Mouse (Mus musculus): ENCODE data around the gene Mrgprb3.

Gene Mrgprb3

DNA sequence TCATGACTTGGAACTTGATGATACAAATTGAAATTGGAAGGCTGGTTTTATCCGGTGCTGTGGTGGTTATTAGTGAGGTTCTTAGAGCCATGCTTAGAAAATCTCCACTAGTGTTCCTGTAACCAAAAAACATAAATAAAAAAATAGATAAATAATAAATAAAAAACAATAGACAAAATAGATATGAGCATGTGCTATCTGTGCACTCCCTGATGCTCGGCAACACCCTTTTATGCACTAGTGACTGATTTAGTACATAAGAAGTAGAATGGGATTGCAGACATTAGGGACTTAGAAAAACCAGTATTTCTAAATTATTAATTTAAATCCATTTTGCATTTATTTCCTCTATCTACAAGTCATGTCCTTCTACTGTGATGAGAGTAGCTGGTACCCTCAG, at the start of gene Mrgprb3:
Gene Mrgprb3 (minus strand): TSS at position 101 of the 400 bp plus-strand sequence.
- in situ Hi-C loops (cut with MboI; ENCODE audit: unreplicated experiment in 2 of 2) = no loop called here

Data from v-Abl transformed pro-B cells (cell line).